Mouse (Mus musculus) fat pad, adult 2 months (tissue): ENCODE data around the gene Serpinb3a.
"Not testable (repeated sequence)": the region's sequence is repeated elsewhere in the genome, so short reads cannot be mapped to it uniquely, and the experiment has no call there.

Source experiments
- DNase-seq: peaks from one replicate; pipeline ENCODE4 v3.0.0-alpha.2; 2011; ENCODE audit warnings: low read depth, low spot score; ENCODE audit errors: extremely low read depth

Serpinb3a gene

GRCm38 (mm10) chr1:107052203-107052602 lies at the start of gene Serpinb3a:
TSS of gene Serpinb3a (minus strand) at chr1:107052303.
- DNase-seq = no peak

GRCm38 (mm10) chr1:107098417-107098816 lies 46.3 kb upstream of the Serpinb3a start:
- DNase-seq = no peak

GRCm38 (mm10) chr1:107083406-107083805 lies 31.3 kb upstream of the Serpinb3a start, which contains the start of gene Serpinb3d:
TSS of gene Serpinb3d (minus strand) at chr1:107083506.
- no peak for DNase-seq

- not testable (repeated sequence) for DNase-seq
Measured at GRCm38 (mm10) chr1:107034236-107034635, 17.9 kb downstream of the Serpinb3a start.

- DNase-seq = no peak
Measured at GRCm38 (mm10) chr1:107025886-107026285, 26.2 kb downstream of the Serpinb3a start.

GRCm38 (mm10) chr1:107015210-107015609 lies 36.9 kb downstream of the Serpinb3a start:
- DNase-seq = no peak

GRCm38 (mm10) chr1:107014530-107014929 lies 37.6 kb downstream of the Serpinb3a start:
- no peak for DNase-seq

GRCm38 (mm10) chr1:107006316-107006715 lies 45.8 kb downstream of the Serpinb3a start:
- no peak for DNase-seq

GRCm38 (mm10) chr1:107001754-107002153 lies 50.3 kb downstream of the Serpinb3a start:
- DNase-seq = no peak

- DNase-seq = no peak
Measured at GRCm38 (mm10) chr1:107000424-107000823, 51.7 kb downstream of the Serpinb3a start.
